Mouse (Mus musculus) right cerebral cortex, adult 18-20 months (tissue): ENCODE data around the gene Mtfp1.
"Not testable (repeated sequence)": the region's sequence is repeated elsewhere in the genome, so short reads cannot be mapped to it uniquely, and the experiment has no call there.

Experiments
- DNase-seq: peaks from one replicate; pipeline ENCODE4 v3.0.0; 2022; ENCODE audit warnings: mixed read lengths

The Mtfp1 gene

DNA sequence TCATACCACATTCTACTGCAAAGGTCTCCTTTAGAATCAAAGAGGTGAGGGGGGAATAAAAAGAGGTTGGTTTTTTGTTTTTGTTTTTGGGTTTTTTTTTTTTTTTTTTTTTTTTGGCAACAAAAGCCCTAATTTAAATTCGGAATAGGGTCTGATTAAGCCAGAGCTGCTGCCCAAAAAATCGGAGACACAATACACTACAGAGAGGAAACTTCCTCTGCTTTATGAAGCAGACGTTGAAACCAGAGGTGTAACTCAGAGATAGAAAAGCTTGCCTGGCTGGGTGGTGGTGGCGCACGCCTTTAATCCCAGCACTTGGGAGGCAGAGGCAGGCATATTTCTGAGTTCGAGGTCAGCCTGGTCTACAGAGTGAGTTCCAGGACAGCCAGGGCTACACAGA, 19.3 kb upstream of the Mtfp1 start:
- DNase-seq, result not testable (repeated sequence)

DNA sequence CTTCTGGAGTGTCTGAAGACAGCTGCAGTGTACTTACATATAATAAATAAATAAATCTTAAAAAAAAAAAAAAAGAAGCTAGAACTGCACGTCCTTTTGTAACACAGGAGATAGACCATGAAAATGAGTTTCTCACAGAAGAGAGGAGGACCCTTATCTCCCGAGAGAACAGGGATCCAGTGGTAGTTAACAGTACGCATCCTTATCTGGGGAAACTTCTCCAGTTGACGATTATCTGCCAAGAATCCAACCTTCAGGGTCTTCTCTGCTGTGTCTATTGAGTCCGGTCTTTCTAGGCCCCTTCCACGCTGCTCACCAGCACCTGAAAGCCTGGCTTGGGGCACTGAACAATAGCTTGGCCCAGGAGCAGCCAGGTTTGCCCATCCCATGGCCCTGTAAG, 18.7 kb upstream of the Mtfp1 start:
- DNase-seq, result no peak

GRCm38 (mm10) chr11:4113496-4113895, 18.3 kb upstream of the Mtfp1 start:
- DNase-seq, result no peak

DNA sequence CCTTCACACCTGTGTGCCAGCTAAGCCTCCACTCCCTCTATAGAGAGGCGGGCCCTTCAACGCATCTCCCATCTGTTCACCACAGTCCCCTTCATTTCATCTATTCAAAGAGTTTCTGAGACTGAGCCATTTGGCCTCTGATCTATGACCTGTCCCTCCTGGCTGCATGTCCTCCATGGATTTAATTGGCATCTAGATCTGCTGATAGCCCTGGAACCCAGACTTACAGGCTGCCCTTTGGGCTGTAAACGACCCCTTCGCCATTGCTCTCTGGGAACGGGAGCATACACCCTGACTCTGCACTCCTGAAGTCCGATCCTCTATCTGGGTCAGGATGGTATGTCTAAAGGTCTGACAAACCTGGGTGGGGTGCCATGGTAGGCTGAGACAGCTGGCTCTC, 17.6 kb upstream of the Mtfp1 start:
- DNase-seq, result no peak

DNA sequence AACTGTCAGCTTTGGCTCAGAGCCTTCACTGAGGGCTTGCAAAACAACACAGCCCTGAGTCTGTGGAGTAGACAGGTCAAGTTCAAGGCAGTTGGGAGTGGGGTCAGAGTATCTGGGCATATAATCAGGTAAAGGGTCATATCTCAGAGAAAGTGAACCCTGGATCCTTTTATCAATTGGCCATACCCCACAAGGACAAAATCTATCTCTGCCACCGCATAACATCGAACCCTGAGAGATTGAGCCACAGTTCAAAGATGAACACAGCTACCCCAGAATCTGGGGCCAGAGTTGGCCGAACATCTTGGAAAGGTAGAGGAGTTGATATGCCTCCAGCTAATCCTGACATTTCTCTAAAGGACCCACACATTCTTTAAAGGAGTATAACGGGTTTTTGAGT, 16.8 kb upstream of the Mtfp1 start:
- no peak for DNase-seq

DNA sequence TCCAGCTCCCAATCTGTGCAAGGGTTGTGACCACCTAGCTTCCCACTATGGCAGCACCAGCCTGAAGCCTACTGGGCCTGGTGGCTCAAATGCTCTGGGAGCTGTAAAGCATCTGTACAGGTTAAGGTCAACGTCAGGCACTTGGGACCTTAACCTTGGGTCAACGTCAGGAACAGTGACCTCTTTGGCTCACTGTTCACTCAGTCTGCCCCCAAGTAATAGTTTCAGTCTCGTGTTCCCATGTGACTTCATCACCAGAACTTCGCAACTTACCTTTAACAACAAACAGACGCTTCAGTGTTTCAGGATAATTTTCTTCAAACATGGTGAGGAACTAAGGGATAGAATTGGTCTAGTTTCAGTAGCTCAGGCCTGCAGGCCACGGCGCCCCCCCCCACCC, 13.4 kb upstream of the Mtfp1 start:
- DNase-seq, result no peak

- DNase-seq, result not testable (repeated sequence)
Measured at GRCm38 (mm10) chr11:4107901-4108300, 12.7 kb upstream of the Mtfp1 start.

DNA sequence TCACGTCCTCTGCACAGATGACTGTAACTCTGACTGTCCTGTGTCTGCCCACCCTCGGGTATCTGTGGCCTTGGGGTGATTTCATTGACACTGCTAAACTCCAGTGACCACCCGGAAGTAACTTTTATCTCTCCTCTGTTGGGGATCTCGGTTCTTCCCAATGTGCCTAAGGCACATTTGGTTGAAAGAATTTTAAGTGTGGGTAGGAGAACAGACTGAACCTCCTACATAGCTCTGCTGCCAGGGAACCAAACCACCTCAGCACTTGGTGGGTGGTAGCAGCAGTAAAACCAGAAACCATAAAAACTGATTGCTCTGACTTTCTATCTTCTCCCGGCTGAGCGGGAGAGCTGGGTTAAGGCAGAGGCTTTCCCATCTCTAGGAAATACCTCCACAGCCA, 10.2 kb upstream of the Mtfp1 start:
- DNase-seq, result peak; percentile 83

GRCm38 (mm10) chr11:4104989-4105388, 9.7 kb upstream of the Mtfp1 start:
- DNase-seq, result peak; percentile 42

GRCm38 (mm10) chr11:4103522-4103921, 8.3 kb upstream of the Mtfp1 start:
- DNase-seq, result no peak

- DNase-seq, result no peak
Measured at GRCm38 (mm10) chr11:4101851-4102250, 6.6 kb upstream of the Mtfp1 start.

DNA sequence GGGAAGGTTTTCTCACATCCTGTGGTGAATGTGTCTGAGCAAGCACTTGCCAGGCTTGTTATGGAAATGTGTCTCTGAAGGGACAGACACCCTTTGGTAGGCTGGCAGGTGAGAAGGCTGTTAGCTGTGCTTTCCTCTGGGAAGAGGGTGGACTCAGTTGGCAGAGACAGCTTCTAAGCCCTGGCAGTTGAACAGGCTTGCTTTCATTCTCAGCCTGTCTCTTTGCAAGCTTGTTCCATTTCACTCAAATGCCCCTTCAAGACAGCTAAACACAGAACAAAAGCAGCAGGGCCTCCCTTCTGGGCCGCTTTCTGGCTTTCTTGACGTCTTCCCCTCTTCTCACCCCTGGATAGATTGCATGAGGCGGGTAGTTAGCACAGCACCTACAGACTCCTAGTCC, 4.2 kb upstream of the Mtfp1 start:
- peak; percentile 49 for DNase-seq

DNA sequence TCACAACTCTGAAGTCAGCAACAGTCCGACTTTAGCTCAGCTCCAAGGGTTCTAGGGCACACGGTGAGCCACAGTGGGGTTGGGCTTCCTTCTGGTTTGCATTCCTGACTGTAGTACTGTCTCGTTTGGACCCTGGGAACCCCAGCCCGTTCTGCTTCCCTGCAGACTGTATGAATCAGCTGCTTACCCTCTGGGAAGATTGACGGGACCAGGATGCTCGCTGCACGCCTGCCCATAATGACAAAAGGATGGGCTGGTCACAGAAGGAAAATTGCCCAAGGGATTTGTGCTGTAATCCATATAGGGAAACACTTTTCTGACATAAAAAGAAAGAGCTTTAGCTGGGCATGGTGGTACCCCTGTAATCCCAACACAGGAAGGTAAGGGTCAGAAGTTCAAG, 3.6 kb upstream of the Mtfp1 start:
- DNase-seq, result no peak

GRCm38 (mm10) chr11:4098120-4098519, 2.9 kb upstream of the Mtfp1 start:
- DNase-seq, result no peak

- no peak for DNase-seq
Measured at GRCm38 (mm10) chr11:4097091-4097621, 1.9 kb upstream of the Mtfp1 start.

DNA sequence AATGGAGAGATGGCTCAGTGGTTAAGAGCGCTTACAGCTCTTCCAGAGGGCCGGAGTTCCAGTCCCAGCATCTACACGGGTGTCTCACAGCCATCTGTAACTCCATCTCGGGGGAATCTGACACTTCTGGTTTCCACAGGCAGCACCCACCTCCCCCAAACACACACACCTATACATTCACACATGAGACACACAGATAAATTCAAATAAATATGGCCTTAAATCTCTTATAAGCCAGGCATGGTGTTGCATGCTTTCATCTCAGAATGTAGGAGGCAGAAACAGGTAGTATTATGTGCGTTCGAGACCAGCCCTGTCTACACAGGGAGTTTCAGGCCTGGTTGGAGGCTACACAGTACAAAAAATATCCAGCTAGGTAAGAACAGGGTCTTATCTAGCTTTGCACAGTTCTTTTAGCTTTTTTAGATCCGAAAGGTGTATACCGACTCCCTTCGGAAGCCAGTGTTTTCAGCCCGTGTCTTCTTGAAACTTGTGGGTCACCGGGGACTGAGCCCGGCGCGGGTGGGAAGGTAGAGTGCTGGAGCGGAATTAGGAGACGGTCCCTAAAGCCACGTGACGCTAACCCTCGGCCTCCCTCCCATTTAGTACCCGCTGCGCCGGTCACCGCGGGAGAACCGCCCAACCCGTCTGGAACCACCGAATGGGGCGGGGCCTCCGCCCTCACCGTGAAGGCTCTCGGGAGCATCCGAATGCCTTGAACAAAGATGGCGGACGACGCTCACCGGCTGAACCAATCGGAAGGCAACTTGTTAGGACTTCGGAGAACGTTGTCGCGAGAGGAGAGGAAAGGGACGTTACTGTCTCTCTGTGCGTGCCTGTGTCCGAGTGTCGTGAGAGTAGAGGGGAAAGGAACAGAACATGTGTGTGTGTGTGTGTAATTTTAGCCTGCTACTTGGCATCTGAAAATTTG, 1.1 kb upstream of the Mtfp1 start:
- DNase-seq, result peak; percentile 99

DNA sequence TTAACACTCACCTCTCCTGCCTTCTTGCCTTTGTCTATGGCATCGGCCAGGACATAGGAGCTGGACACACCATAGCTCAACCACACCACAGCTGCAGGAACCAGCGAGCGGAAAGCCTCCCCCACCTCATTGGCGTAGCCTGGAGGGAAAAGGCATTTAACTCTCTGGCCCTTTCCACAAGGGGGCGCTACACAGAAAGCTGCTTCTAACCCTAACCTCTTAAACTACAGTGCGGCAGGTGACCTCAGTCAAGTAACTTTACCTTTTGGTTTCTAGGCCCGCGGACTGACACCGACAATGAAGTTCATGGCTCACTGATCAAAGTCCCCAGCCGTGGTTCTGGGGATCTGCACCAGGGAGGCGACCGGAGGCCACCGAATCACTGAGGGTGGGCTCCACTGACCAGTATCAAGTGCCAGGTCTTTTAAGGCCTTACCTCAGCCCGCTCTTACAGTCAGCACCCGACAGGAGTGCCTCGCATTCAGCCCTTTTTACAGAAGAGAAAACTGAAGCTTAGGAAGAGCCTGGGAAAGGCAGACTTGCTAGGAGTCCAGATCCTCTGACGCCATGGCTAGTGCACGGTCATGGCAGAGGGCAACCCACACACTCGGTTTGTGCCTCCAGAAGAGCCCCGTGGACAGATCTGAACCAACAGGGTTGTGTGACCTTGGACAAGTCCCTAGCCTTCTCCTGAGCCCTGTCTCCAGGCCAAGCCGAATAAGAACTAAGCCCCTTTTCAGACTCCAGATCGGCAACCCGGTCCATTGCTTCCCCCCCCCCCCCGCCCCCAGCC, 671 bp downstream of the Mtfp1 start:
- DNase-seq, result peak; percentile 74

GRCm38 (mm10) chr11:4093459-4094377, 1.5 kb downstream of the Mtfp1 start:
- no peak for DNase-seq

DNA sequence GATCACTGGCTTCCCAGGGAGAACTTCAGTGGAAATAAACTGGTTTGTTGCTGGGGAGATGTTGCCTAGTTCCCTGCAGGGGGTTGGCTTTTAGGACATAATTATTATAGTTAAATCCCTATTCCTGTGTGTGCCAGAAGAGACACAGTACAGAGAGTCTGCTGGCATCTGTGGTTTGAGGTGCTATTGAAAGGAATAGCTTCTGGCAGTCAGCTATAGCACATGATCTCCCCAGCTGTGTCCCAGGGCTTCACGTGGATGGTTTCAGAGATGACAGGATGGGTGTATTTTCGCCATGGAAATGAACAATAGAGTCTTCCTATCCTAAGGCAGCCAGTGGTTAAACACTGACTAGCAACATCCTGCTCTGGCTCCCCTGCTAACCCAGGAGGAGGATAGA, 8.0 kb downstream of the Mtfp1 start:
- DNase-seq, result peak; percentile 52

DNA sequence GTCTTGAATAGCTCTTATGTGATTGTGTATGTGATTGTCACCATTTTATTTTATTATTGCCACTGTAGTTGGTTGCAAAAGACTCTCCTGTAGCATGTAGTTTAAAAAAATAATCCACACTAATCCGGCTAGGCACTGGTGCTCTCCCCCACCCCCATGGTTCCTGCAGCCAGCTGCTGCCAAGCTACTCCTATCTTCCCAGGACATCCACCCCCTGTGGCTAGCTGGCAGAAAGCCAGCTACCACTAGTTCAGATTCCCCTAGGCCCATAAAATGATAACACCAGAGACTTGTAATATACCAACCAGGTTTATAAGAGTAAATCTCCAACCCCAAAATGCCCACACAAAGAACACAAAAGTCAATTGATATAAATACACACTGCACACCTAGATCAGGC, 9.0 kb downstream of the Mtfp1 start:
- DNase-seq, result no peak

DNA sequence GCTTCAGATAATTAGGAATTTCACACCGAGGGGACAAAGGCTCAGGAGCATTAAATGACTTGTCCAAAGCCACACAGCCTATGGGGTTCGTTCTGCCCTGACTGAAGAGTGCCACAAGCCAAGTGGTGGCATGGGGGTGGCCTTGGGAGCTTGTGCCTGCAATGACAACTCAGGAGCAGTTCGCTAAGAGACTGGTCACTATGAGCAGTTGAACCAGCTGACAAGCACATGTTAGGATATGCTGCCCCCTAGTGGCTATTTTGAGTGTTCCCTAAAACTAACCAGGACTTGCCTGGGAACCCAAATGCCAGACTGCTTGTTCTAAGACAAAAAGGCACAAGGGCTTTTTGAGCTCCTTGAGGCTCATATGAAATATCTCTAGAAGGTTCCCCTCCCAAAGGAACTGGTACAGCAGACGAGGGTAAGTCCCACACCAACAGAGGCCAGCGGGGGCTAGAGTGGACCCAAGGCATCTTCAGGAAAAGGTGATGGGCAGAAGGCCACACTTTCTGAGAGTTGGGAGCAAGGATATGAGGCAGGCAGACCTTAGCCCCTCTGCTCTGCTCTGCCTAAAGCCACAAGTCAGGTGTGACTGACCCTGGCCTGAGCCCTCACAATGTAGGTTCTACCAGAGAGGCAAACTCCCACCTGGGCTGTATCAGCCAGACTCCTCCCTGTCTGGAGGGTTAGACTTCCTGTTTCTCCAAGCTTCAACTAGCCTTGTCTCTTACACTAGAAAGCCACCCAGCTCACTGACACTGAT, 11.7 kb downstream of the Mtfp1 start:
- peak; percentile 72 for DNase-seq

DNA sequence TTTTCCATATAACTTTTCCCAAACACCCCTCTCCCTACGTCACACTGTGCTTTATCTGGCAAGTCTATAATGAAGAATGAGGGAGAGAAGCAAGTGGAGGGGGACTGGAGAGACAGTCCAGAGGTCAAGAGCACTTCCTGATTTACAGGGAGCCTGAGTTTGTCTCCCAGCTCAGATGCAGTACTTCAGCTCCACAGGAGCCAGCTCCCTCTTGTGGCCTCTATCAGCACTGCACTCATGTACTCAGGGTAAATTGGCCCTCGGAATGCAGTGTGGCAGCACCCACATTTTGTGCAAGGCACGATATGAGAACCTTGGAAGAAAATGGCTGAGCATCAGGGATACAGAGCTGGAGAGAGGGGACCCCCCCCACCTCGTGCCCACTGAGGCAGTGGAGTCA, 15.0 kb downstream of the Mtfp1 start:
- peak; percentile 68 for DNase-seq
